Mouse (Mus musculus) intestine, postnatal 0 days (tissue): ENCODE measurements around the gene Cnnm3. TPM values are rescaled to one million over a fixed set of nuclear protein-coding genes. Genes with fewer than 3 reads are reported as not detected.
A peak's percentile ranks its signal among the peaks of the same experiment; 100 is the strongest.

Experiments
- ATAC-seq: fragments of 200-750 bp; cut with Nextera tagmentation; 2 replicates; pipeline ENCODE4 v1.8.0; 2017; ENCODE audit warnings: mild to moderate bottlenecking, moderate TSS enrichment, moderate library complexity
- H3K27ac ChIP-seq: fragments of 300-500 bp; sonication (generic); 2 replicates; pipeline ENCODE4 v1.5.1; 2014; ENCODE audit warnings: mild to moderate bottlenecking, low read depth, low read length, moderate library complexity
- H3K27me3 ChIP-seq: fragments of 300-500 bp; sonication (generic); replicated peaks from 2 replicates; pipeline ENCODE4 v1.6.1; 2014; ENCODE audit warnings: low read length, mixed read lengths; ENCODE audit not compliant: control insufficient read depth, insufficient read depth
- H3K36me3 ChIP-seq: fragments of 300-500 bp; sonication (generic); 2 replicates; pipeline ENCODE4 v1.6.1; 2014; ENCODE audit warnings: mild to moderate bottlenecking, moderate library complexity; ENCODE audit not compliant: control insufficient read depth, insufficient read depth
- H3K4me1 ChIP-seq: fragments of 300-500 bp; sonication (generic); replicated peaks from 2 replicates; pipeline ENCODE4 v1.6.1; 2014; ENCODE audit warnings: antibody characterized with exemption, low read length, mixed read lengths; ENCODE audit not compliant: control insufficient read depth, insufficient read depth
- H3K4me2 ChIP-seq: fragments of 300-500 bp; sonication (generic); replicated peaks from 2 replicates; pipeline ENCODE4 v1.6.1; 2014; ENCODE audit warnings: low read depth, mild to moderate bottlenecking, moderate library complexity
- H3K4me3 ChIP-seq: fragments of 300-500 bp; sonication (generic); 2 replicates; pipeline ENCODE4 v1.5.1; 2014; ENCODE audit warnings: low read depth, low read length
- H3K9ac ChIP-seq: fragments of 300-500 bp; sonication (generic); 2 replicates; pipeline ENCODE4 v1.6.1; 2014; ENCODE audit warnings: mild to moderate bottlenecking, low read depth, low read length
- H3K9me3 ChIP-seq: fragments of 300-500 bp; sonication (generic); 2 replicates; pipeline ENCODE4 v1.6.1; 2016; ENCODE audit warnings: mixed run types; ENCODE audit not compliant: control insufficient read depth
- CTCF ChIP-seq: sonication (generic); IDR thresholded peaks from 2 replicates; pipeline ENCODE4 v1.5.1; 2016; ENCODE audit warnings: low read depth, mild to moderate bottlenecking, control low read depth, antibody characterized with exemption, moderate library complexity
- WGBS: fragments of 180-500 bp; shearing (Covaris S2); extraction: QIAGEN DNeasy Blood & Tissue Kit; methylation state at CpG from one replicate; pipeline ENCODE4 v1.1.7; 2014; 5-methylcytosine and 5-hydroxymethylcytosine counted together
- polyA plus RNA-seq: library from polyadenylated mRNA; unstranded; fragments of >200 nt; fragmentation: Nextera tagmentation; extraction: Ambion mirVana; gene quantifications from 2 replicates; pipeline ENCODE4 v1.2.1, GENCODE M21; 2015

The Cnnm3 gene
- polyA plus RNA-seq, 1 experiment from 2014 or later = 2.5 TPM

DNA sequence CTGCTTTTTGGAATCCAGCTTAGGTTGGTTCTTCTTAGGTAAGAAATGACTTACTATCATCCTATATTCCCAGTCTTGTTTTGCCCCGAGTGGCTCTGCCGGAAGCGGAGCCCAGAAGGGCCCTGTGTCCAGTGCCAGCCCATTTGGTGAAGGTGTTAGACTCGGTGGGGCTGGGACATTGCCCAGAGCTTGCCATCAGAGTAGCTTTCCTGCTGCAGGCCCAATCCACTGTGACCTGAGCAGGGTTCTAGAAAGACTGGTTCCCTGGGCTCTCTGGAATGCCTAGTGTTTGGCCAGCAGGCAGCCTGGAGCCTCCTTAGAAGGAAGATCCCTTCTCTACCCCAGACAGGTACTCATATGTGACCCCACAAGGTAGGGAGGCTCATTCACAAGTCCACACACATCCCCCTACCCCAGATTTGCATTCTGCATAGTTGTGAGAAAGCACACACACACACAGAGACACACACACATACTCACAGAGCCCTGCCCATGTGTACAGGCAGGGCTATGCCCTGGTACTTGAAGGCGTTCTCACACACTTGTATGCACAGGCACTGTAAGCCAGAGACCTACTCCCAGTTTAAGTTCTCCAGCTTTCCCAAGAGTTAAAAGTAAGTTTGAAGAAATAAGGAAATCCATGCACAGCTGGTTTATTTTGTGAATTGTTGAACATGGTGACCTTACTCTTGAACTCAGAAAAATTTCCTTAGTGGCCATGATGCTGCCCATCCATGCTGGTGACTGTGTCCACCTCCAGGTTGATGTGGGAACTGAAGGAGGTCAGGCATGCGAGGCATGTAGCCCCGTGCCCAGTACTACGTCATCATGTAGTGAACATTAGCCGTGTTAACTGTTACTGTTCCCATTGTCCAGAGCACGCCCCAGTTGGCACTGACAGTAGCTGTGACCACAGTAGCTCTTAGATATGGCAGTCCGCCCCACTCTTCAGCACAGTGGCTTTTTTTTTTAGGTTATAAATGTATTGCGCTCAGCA, 31.5 kb upstream of the Cnnm3 start:
- Histone ChIP-seq H3K4me2 (no peak overlapping the region), H3K27ac (no peak overlapping the region), H3K9ac (no peak overlapping the region), H3K27me3 (no peaks in the 10 kb centered on the region), H3K36me3 (peaks cover 7% of the 10 kb centered on the region; the same call in 1 of the 2 replicates), H3K4me1 (peaks cover 13% of the 10 kb centered on the region; the same call in 1 of the 2 replicates), H3K9me3 (no peaks in the 10 kb centered on the region), H3K4me3 (no peak overlapping the region)
- no peak for TF ChIP-seq CTCF
- ATAC-seq = no peak
- WGBS = 82% methylated on average over 12 of the region's 12 CpGs

DNA sequence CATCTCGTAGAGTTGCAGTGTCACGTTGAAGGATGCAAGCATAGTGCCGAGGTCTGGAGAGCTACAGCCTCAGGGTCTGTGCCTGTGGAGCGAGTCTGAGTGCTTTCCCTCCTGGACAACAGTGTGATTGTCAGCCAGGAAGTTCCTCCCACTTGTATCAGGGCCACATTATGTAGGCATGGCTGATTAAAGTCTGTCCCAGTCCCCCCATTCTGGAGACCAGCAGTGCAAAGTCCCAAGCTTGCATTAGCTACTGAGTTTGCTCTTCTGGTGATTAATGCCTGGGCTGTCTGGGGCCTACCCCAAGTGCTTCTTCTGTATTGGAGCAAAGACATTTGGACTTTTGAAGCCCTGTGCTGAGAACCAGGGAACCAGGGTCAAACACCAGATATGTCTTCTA, 27.8 kb upstream of the Cnnm3 start:
- H3K9ac ChIP-seq = no peak overlapping the region
- no peak overlapping the region for H3K4me3 ChIP-seq
- no peaks in the 10 kb centered on the region for H3K9me3 ChIP-seq
- H3K4me1 ChIP-seq = no peaks in the 10 kb centered on the region
- H3K36me3 ChIP-seq = peaks cover 7% of the 10 kb centered on the region; the same call in 1 of the 2 replicates
- no peak overlapping the region for H3K4me2 ChIP-seq
- no peak for TF ChIP-seq CTCF
- ATAC-seq = peak; percentile 66
- peak overlapping the region; percentile 46; the same call in 1 of the 2 replicates for H3K27ac ChIP-seq
- WGBS = 41% methylated on average over 4 of the region's 4 CpGs
- no peaks in the 10 kb centered on the region for H3K27me3 ChIP-seq

DNA sequence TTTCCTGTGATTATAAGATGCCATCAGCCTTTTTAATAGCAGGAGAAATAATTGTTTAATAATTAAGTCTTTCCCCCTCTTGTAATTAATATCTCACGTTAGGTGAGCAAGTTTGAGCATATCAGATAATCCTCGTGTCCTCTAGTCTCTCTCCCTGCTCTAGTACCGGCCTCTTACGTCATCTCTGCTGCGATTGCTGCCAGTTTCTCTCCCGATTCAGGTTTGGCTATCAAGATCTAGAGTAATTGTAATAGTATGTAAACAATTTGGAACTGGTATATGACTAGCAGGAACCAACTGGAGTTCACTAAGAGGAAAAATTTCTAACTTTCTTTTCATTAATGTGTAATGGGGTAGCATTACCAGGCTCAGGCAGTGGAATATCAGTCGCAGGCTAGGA, 26.6 kb upstream of the Cnnm3 start:
- no peak overlapping the region for H3K27ac ChIP-seq
- TF ChIP-seq CTCF = no peak
- H3K36me3 ChIP-seq = peaks cover 4% of the 10 kb centered on the region; the same call in 1 of the 2 replicates
- 28% methylated on average over 7 of the region's 7 CpGs for WGBS
- no peaks in the 10 kb centered on the region for H3K27me3 ChIP-seq
- H3K9ac ChIP-seq = 0 out of 2 replicates have a peak overlapping the region, but pooled peaks have one; percentile 4
- H3K4me3 ChIP-seq = no peak overlapping the region
- no peak for ATAC-seq
- no peaks in the 10 kb centered on the region for H3K9me3 ChIP-seq
- H3K4me2 ChIP-seq = peak overlapping the region; percentile 0; the same call in 1 of the 2 replicates
- H3K4me1 ChIP-seq = no peaks in the 10 kb centered on the region

DNA sequence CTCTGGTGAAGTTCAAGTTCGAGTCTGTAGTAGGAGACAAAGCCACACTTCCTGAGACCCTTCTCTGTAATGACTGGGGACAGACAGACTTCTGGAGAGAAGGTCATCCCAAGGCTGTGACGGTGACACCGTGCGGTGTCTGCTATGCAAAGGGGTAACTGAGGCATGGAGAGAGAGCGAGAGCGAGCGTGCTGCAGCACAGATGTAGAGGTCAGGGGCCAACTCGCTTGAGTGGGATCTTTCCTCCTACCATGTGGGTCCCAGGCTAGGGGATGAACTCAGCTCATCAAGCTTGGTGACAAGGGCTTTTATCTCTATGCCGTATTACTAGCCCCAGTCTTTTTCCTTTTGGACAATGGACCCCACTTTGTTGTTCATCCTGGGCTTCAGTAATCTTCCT, 24.6 kb upstream of the Cnnm3 start:
- no peaks in the 10 kb centered on the region for H3K9me3 ChIP-seq
- H3K4me3 ChIP-seq = no peak overlapping the region
- ATAC-seq = no peak
- 94% methylated on average over 9 of the region's 9 CpGs for WGBS
- H3K9ac ChIP-seq = no peak overlapping the region
- H3K4me1 ChIP-seq = 0 out of 2 replicates have a peak, but pooled peaks cover 7% of the 10 kb centered on the region
- H3K27me3 ChIP-seq = no peaks in the 10 kb centered on the region
- H3K4me2 ChIP-seq = no peak overlapping the region
- no peak for TF ChIP-seq CTCF
- H3K27ac ChIP-seq = no peak overlapping the region
- H3K36me3 ChIP-seq = no peaks in the 10 kb centered on the region

DNA sequence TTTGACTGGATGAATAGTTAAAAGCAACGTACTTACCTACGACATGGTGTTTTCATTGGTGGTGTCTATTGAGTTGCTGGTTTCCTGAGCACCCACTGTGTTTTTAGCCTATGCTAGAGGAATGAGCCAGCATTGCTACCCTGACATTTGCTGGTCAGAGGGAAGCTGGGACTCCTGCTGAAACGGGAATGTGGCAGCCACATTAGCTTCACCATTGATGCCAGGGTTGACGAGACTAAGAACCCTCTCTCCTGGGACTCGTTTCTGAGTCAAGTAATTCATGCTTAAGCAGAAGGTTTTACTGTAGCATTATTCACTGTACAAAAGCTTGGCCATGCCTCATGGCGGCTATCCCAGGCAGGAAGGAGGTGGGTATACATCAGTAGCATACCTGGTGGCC, 22.0 kb upstream of the Cnnm3 start:
- Histone ChIP-seq H3K9me3 (no peaks in the 10 kb centered on the region), H3K9ac (no peak overlapping the region), H3K4me2 (no peak overlapping the region), H3K36me3 (no peaks in the 10 kb centered on the region), H3K27me3 (no peaks in the 10 kb centered on the region), H3K27ac (no peak overlapping the region), H3K4me1 (0 out of 2 replicates have a peak, but pooled peaks cover 12% of the 10 kb centered on the region), H3K4me3 (no peak overlapping the region)
- 78% methylated on average over 6 of the region's 6 CpGs for WGBS
- no peak for TF ChIP-seq CTCF
- ATAC-seq = no peak

DNA sequence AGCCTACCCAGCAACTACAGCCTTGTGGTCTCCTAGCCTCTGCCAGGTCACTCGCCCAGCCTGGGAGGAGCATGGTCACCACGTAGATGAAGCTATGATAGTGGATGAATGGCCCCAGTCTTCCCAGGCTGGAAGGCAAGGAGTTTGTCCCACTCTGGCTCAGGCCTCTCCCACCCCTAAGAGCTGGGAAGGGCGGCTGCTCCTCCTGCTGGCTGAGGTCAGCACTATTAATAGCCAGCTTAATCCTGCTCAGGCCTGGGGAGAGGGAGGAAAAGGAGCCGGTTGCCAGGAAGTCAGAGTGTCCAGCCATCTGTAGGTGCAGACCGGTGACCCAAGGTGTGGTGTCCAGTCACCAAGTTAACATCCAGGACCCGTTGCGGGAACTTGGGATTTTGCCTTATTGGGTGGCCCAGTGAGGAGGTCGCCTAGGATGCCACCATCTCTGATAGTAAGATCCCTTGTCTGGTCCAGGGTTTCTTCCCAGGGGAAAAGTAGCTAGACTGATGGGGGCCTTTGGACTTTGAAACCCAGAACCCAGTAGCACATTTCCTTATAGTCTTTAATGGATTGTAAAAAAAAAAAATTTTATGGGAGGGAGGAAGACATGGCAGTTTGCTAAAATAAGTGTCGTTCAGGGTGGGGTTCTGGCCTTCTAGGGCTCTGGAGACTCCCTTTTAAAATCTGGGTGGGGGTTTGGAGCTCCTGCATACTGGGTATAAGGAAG, 19.1 kb upstream of the Cnnm3 start:
- Histone ChIP-seq H3K27me3 (no peaks in the 10 kb centered on the region), H3K36me3 (no peaks in the 10 kb centered on the region), H3K4me3 (no peak overlapping the region), H3K4me2 (peak overlapping the region; percentile 30), H3K4me1 (0 out of 2 replicates have a peak, but pooled peaks cover 12% of the 10 kb centered on the region), H3K9me3 (no peaks in the 10 kb centered on the region), H3K27ac (peak overlapping the region; percentile 66), H3K9ac (0 out of 2 replicates have a peak overlapping the region, but pooled peaks have one; percentile 7)
- peak; percentile 84 for TF ChIP-seq CTCF
- WGBS = 18% methylated on average over 9 of the region's 9 CpGs
- ATAC-seq = peak; percentile 80
